Mouse (Mus musculus): ENCODE measurements around the gene Cpa1. TPM values are rescaled to one million over a fixed set of nuclear protein-coding genes. Genes with fewer than 3 reads are reported as not detected.

Gene Cpa1
- total RNA-seq, 2 experiments from 2014 or later = not detected

Other genes with a start within 250 kb of the Cpa1 start
- 10 to 100 TPM; 12.3 to 15.7 TPM for gene Zc3hc1, start 248.2 kb upstream of the Cpa1 start, total RNA-seq (2021)
- gene Klhdc10, start 237.3 kb upstream of the Cpa1 start, total RNA-seq (2021) = 10 to 100 TPM; 45.0 to 50.2 TPM
- gene Tmem209, start 129.4 kb upstream of the Cpa1 start, total RNA-seq (2021) = 1 to 10 TPM; 7.9 to 8.3 TPM
- gene Ssmem1, start 129.4 kb upstream of the Cpa1 start, total RNA-seq (2021) = under 1 TPM; 0.14 to 0.29 TPM
- gene Cpa2, start 97.6 kb upstream of the Cpa1 start, total RNA-seq (2021) = 1 to 10 TPM in 1 of 2 experiments, not detected in 1; 1.3 TPM
- gene Cpa4, start 70.8 kb upstream of the Cpa1 start, total RNA-seq (2021) = under 1 TPM; 0.13 to 0.25 TPM
- under 1 TPM; 0.31 to 0.43 TPM for gene Cpa5, start 28.2 kb upstream of the Cpa1 start, total RNA-seq (2021)
- gene Cep41, start 54.5 kb downstream of the Cpa1 start, total RNA-seq (2021) = 1 to 10 TPM; 1.3 to 2.1 TPM
- 100 to 1,000 TPM in 1 of 2 experiments, 10 to 100 TPM in 1; 64.5 to 101 TPM for gene Mest, start 84.3 kb downstream of the Cpa1 start, total RNA-seq (2021)

All from gastrocnemius, postnatal 14 days (tissue).